ENCODE assay signal across 28 mouse cellular contexts in the genomic region with DNA sequence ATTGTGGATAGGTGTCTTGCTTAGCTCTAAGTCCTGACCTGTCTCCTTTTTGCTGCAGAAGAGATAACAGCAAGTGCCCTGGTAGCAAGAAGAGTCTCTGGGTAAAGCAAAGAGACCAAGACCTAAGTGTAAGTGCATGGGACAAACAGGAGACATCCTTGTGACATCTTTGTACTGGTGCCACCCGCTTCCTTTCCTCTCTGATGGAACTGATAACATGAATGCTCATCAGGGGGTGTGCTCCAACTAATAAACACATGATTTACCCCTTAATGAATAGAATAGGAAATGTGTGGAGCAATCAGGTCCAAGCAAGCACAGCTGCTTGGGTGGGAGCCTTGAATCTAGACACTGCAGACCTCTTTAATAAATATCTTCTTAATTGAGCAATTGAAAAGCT.
DNase-seq lines count a peak whose midpoint lies in the region; ATAC-seq and TF ChIP-seq lines count a peak whose summit lies in the region.
"Had no signal": no experiment of that assay in that cellular context is flagged by ENCODE, and none has a peak within 500 bp of the region (broad histone marks: within the 10 kb centered on the region; RNA-seq: fewer than 3 reads in every experiment).

No protein-coding gene starts in this region.

- H3K27me3 ChIP-seq in forebrain, postnatal 0 days (ENCODE audit: insufficient read depth, low read length), result no peaks in the 10 kb centered on the region
- no peaks in the 10 kb centered on the region for H3K27me3 ChIP-seq in forebrain, embryonic 16.5 days (replicated peaks; ENCODE audit: control insufficient read depth, insufficient read depth, low read length)
- no peaks in the 10 kb centered on the region for H3K27me3 ChIP-seq in lung, postnatal 0 days (replicated peaks; ENCODE audit: insufficient read depth, low read length)
- H3K27me3 ChIP-seq: CH12.LX; embryonic facial prominence, embryonic 13.5 days; embryonic facial prominence, embryonic 15.5 days; Patski had no signal

- H3K4me1 ChIP-seq in forebrain, postnatal 0 days (ENCODE audit: insufficient read depth), result no peaks in the 10 kb centered on the region
- 0 out of 2 replicates have a peak, but pooled peaks cover 4% of the 10 kb centered on the region for H3K4me1 ChIP-seq in forebrain, embryonic 16.5 days (replicated peaks; ENCODE audit: control insufficient read depth, insufficient read depth, low read length)
- H3K4me1 ChIP-seq in lung, postnatal 0 days (ENCODE audit: insufficient read depth, low read depth, low read length), result no peaks in the 10 kb centered on the region
- H3K4me1 ChIP-seq: embryonic facial prominence, embryonic 15.5 days had no signal

- H3K9me3 ChIP-seq in forebrain, postnatal 0 days (ENCODE audit: low read length), result no peaks in the 10 kb centered on the region
- no peaks in the 10 kb centered on the region for H3K9me3 ChIP-seq in forebrain, embryonic 16.5 days (ENCODE audit: control insufficient read depth, low read length)
- H3K9me3 ChIP-seq in lung, postnatal 0 days (ENCODE audit: low read length), result no peaks in the 10 kb centered on the region
- H3K9me3 ChIP-seq: embryonic facial prominence, embryonic 13.5 days; embryonic facial prominence, embryonic 15.5 days; forebrain, embryonic 10.5 days; forebrain, embryonic 12.5 days had no signal

- WGBS in forebrain, postnatal 0 days, result 66% methylated on average over 1 of the region's 1 CpGs
- 77% methylated on average over 1 of the region's 1 CpGs for WGBS in forebrain, embryonic 16.5 days
- 71% methylated on average over 1 of the region's 1 CpGs for WGBS in lung, postnatal 0 days

- no peak overlapping the region for H3K4me2 ChIP-seq in forebrain, postnatal 0 days (ENCODE audit: low read depth)
- no peak overlapping the region for H3K4me2 ChIP-seq in forebrain, embryonic 16.5 days (ENCODE audit: low read length)
- H3K4me2 ChIP-seq in lung, postnatal 0 days (replicated peaks; ENCODE audit: low read depth, low read length), result no peak overlapping the region
- H3K4me2 ChIP-seq: embryonic facial prominence, embryonic 13.5 days; embryonic facial prominence, embryonic 15.5 days; forebrain, embryonic 12.5 days had no signal

- H3K9ac ChIP-seq in forebrain, postnatal 0 days, result no peak overlapping the region
- H3K9ac ChIP-seq in forebrain, embryonic 16.5 days (replicated peaks; ENCODE audit: low read depth, low read length), result no peak overlapping the region
- no peak overlapping the region for H3K9ac ChIP-seq in lung, postnatal 0 days (replicated peaks; ENCODE audit: low read depth)
- H3K9ac ChIP-seq: embryonic facial prominence, embryonic 13.5 days; embryonic facial prominence, embryonic 15.5 days; forebrain, embryonic 12.5 days had no signal

- no peak overlapping the region for H3K4me3 ChIP-seq in forebrain, postnatal 0 days (ENCODE audit: low read depth, low read length)
- no peak overlapping the region for H3K4me3 ChIP-seq in forebrain, embryonic 16.5 days (replicated peaks; ENCODE audit: low read length)
- H3K4me3 ChIP-seq in lung, postnatal 0 days (ENCODE audit: low read depth, low read length), result no peak overlapping the region
- H3K4me3 ChIP-seq: embryonic facial prominence, embryonic 13.5 days; embryonic facial prominence, embryonic 15.5 days; erythroblast, embryonic 14.5 days; forebrain, embryonic 10.5 days; forebrain, embryonic 12.5 days had no signal

- no peak overlapping the region for H3K27ac ChIP-seq in forebrain, postnatal 0 days (ENCODE audit: low read depth, low read length)
- no peak overlapping the region for H3K27ac ChIP-seq in forebrain, embryonic 16.5 days (ENCODE audit: low read length)
- H3K27ac ChIP-seq in lung, postnatal 0 days (ENCODE audit: low read length), result no peak overlapping the region
- H3K27ac ChIP-seq: embryonic facial prominence, embryonic 13.5 days; embryonic facial prominence, embryonic 15.5 days; forebrain, embryonic 10.5 days; forebrain, embryonic 12.5 days had no signal

- no peak for DNase-seq in forebrain, postnatal 0 days
- DNase-seq in lung, postnatal 0 days (ENCODE audit: low spot score), result peak; percentile 7
- DNase-seq in lung, postnatal 10 days, result no peak
- DNase-seq in lung, postnatal 36 days, result peak; percentile 53
- no peak for DNase-seq in lung, postnatal 14 days
- DNase-seq: adrenal gland, adult 8-10 months; adrenal gland, postnatal 14 days; adrenal gland, postnatal 36 days; B cell, adult 2 months; cerebellum, adult 11 months; cerebellum, adult 18-20 months; cerebellum, adult 8-10 months; cerebellum, adult 9-11 months; cerebellum, postnatal 14 days; cerebellum, postnatal 36 days; embryo, embryonic 11 days had no signal

- no peaks in the 10 kb centered on the region for H3K36me3 ChIP-seq in forebrain, postnatal 0 days (ENCODE audit: insufficient read depth)
- no peaks in the 10 kb centered on the region for H3K36me3 ChIP-seq in forebrain, embryonic 16.5 days (ENCODE audit: control insufficient read depth, insufficient read depth)
- H3K36me3 ChIP-seq in lung, postnatal 0 days (ENCODE audit: insufficient read depth, low read length), result no peaks in the 10 kb centered on the region
- H3K36me3 ChIP-seq: embryonic facial prominence, embryonic 13.5 days; embryonic facial prominence, embryonic 15.5 days; forebrain, embryonic 10.5 days; forebrain, embryonic 12.5 days; G1E had no signal

- peak; percentile 43; the same call in 1 of the 2 replicates for ATAC-seq in forebrain, postnatal 0 days
- no peak for ATAC-seq in forebrain, embryonic 16.5 days
- ATAC-seq in lung, postnatal 0 days, result peak; percentile 43; the same call in 1 of the 2 replicates
- ATAC-seq: activated CD4-positive, CD25-positive, alpha-beta regulatory T cell, adult 4 months; CD4-positive, CD25-positive, alpha-beta regulatory T cell, adult 4 months; forebrain, embryonic 14.5 days; Patski had no signal

- no peak for TF ChIP-seq CTCF in forebrain, postnatal 0 days (IDR thresholded peaks at IDR 0.05; ENCODE audit: low read depth)
- TF ChIP-seq CTCF in lung, postnatal 0 days (IDR thresholded peaks at IDR 0.05), result no peak

- peak; percentile 64 for TF ChIP-seq EP300 in lung, postnatal 0 days (IDR thresholded peaks at IDR 0.05)

Comparison
In these comparisons a context has a peak if more than half of its experiments do, and no peak if none do; other contexts are left out.
1. DNase-seq: peak in lung, postnatal 0 days (single experiment) and lung, postnatal 36 days (single experiment); none in forebrain, postnatal 0 days (single experiment), lung, postnatal 10 days (single experiment) and lung, postnatal 14 days (single experiment).